Mouse (Mus musculus) kidney, adult 2 months (tissue): ENCODE results near the gene Nat8f1.

Experiments used
- CTCF ChIP-seq: fragments of 200-500 bp; conservative IDR thresholded peaks from 2 replicates; pipeline ENCODE4 v1.5.1; 2011; ENCODE audit warnings: low read depth, mild to moderate bottlenecking, control low read depth, low read length, moderate library complexity, mixed read lengths; ENCODE audit not compliant: insufficient read depth, insufficient read length
- POLR2A ChIP-seq: fragments of 200-500 bp; IDR thresholded peaks from one replicate; pipeline ENCODE4 v1.6.1; 2011; ENCODE audit warnings: low read depth, low read length, control low read depth

GRCm38 (mm10) chr6:85862565-85862964, 52.9 kb downstream of the Nat8f1 start:
- TF ChIP-seq CTCF (no peak), POLR2A (no peak)
